Mouse (Mus musculus) spleen, adult 18-20 months (tissue): Measurements from ENCODE around the gene Fam25c.
"Not testable (repeated sequence)": the region's sequence is repeated elsewhere in the genome, so short reads cannot be mapped to it uniquely, and the experiment has no call there.

ENCODE experiments used
- DNase-seq, 2 experiments: peaks; one replicate each; pipeline ENCODE4 v3.0.0; 2022; ENCODE audit warnings: mixed read lengths in 2 of 2

Gene Fam25c

GRCm38 (mm10) chr14:34355301-34355700 is at the start of gene Fam25c:
Fam25c (minus strand) TSS chr14:34355433.
- no peak for DNase-seq

- DNase-seq = no peak
Measured at GRCm38 (mm10) chr14:34403424-34403823, 48.2 kb upstream of the Fam25c start.

GRCm38 (mm10) chr14:34402871-34403270 is 47.6 kb upstream of the Fam25c start:
- DNase-seq = no peak

- DNase-seq = peak; percentile 28 to 73
Measured at GRCm38 (mm10) chr14:34401135-34401534, 45.9 kb upstream of the Fam25c start.

GRCm38 (mm10) chr14:34400021-34400420 is 44.8 kb upstream of the Fam25c start:
- no peak for DNase-seq

- DNase-seq = no peak
Measured at GRCm38 (mm10) chr14:34399301-34399700, 44.1 kb upstream of the Fam25c start.

- DNase-seq = no peak
Measured at GRCm38 (mm10) chr14:34398901-34399300, 43.7 kb upstream of the Fam25c start.

GRCm38 (mm10) chr14:34397871-34398270 is 42.6 kb upstream of the Fam25c start:
- DNase-seq = no peak

- no peak for DNase-seq
Measured at GRCm38 (mm10) chr14:34393295-34393694, 38.1 kb upstream of the Fam25c start.

GRCm38 (mm10) chr14:34382921-34383704 is 27.9 kb upstream of the Fam25c start:
- no peak for DNase-seq

GRCm38 (mm10) chr14:34378560-34379331 is 23.5 kb upstream of the Fam25c start:
- DNase-seq = no peak

GRCm38 (mm10) chr14:34377121-34377520 is 21.9 kb upstream of the Fam25c start:
- DNase-seq = no peak

- DNase-seq = no peak
Measured at GRCm38 (mm10) chr14:34375941-34376340, 20.7 kb upstream of the Fam25c start.

GRCm38 (mm10) chr14:34375415-34375904 is 20.2 kb upstream of the Fam25c start, which contains the start of gene Mmrn2:
Mmrn2 (plus strand) TSS chr14:34375465.
- DNase-seq = no peak

GRCm38 (mm10) chr14:34374577-34374976 is 19.3 kb upstream of the Fam25c start, which contains the start of gene Sncg:
Sncg (minus strand) TSS chr14:34374789.
- no peak for DNase-seq

GRCm38 (mm10) chr14:34373581-34373980 is 18.3 kb upstream of the Fam25c start:
- no peak for DNase-seq

- peak in 1 of 2 experiments; percentile 19 for DNase-seq
Measured at GRCm38 (mm10) chr14:34372646-34373045, 17.4 kb upstream of the Fam25c start.

- no peak for DNase-seq
Measured at GRCm38 (mm10) chr14:34371763-34372162, 16.5 kb upstream of the Fam25c start.

- no peak for DNase-seq
Measured at GRCm38 (mm10) chr14:34370921-34371320, 15.7 kb upstream of the Fam25c start.

GRCm38 (mm10) chr14:34370203-34370602 is 15.0 kb upstream of the Fam25c start:
- no peak for DNase-seq

- DNase-seq = no peak
Measured at GRCm38 (mm10) chr14:34365147-34365507, 9.9 kb upstream of the Fam25c start.

GRCm38 (mm10) chr14:34364254-34365146 is 9.3 kb upstream of the Fam25c start:
- not testable (repeated sequence) for DNase-seq
